Mouse (Mus musculus) brain, embryonic 14.5 days (tissue): Measurements from ENCODE around the gene Nelfe.

Experiments used
- CTCF ChIP-seq: fragments of 200-500 bp; IDR thresholded peaks from 2 replicates; pipeline ENCODE4 v1.5.1; 2012; ENCODE audit warnings: inconsistent platforms, mild to moderate bottlenecking, moderate library complexity, borderline replicate concordance; ENCODE audit not compliant: insufficient read depth, insufficient read length; ENCODE audit errors: extremely low read depth
- POLR2A ChIP-seq: fragments of 200-500 bp; IDR thresholded peaks from 2 replicates; pipeline ENCODE4 v1.6.1; 2012; ENCODE audit warnings: mild to moderate bottlenecking, inconsistent platforms, borderline replicate concordance; ENCODE audit not compliant: poor library complexity, insufficient read depth, insufficient read length, severe bottlenecking; ENCODE audit errors: extremely low read depth

DNA sequence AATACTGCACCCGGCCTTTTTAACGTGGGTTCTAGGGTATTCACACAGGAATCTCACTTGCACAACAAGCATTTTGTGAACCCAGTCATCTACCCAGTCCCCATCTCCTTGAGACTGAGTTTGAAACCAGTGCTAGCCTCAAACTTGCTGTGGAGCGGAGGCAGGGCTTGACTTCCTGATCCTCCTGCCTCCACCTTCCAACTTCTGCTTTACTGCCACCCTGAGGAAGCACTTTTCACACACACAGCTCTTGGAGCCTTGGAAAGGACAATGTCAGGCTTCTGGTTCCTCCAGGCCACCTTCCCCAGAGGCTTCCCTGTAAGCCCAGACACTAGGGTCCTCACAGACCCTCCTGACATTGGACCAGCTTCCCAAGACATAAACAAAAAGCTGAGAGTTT is 33.1 kb downstream of the Nelfe start:
- TF ChIP-seq CTCF (no peak), POLR2A (no peak)
